Mouse (Mus musculus) duodenum, adult 2 months (tissue): ENCODE data around the gene Eif3c. TPM values are rescaled to one million over a fixed set of nuclear protein-coding genes. Genes with fewer than 3 reads are reported as not detected.

Experiments used
- polyA plus RNA-seq: library from polyadenylated mRNA; depleted of rRNA; stranded (reverse); fragments of >200 nt; gene quantifications from 2 replicates; pipeline ENCODE4 v1.2.3, GENCODE M21; 2012; ENCODE audit warnings: low replicate concordance; rRNA removed

The Eif3c gene
- polyA plus RNA-seq: 45.2 and 60.5 TPM in 2 replicates

GRCm38 (mm10) chr7:126566094-126566765 lies at the start of gene Eif3c:
Gene Eif3c, minus strand, starts transcription at chr7:126566411.

DNA sequence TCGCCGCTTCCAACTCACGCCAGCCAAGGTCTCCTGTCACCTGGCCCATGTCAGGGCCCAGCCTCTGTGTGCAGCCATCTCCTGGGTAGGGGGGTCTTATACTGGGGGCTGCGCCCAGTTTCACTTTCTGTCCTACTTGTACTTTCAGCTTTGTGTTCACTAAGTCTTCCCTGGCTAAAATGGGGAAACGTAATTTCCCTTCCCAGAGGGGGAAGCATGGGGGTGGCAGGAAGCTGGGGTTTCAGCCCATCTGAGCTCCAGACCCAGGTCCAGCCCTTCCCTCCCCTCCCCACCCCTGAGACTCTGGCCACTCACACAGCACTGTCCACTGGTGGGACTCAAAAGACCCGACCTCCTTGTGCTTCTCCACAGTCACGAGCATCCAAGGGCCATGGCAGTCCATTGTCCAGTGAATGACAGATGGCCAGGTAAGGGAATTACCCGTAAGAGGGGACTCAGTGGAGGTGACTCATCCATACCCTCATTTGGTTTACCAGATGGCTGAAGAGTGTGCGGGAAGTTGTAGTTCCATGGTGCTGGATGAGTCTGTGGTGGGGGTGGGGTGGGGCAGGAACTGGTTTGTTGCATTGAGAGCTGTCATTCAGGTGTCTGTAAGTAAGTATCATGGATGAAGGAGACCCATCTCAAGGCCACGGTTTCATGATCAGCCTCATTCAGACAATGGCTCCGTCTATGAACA lies 28.8 kb upstream of the Eif3c start, which contains the start of gene Il27:
Il27 (minus strand) TSS at position 80 of the 700 bp plus-strand sequence.

GRCm38 (mm10) chr7:126585717-126586116 lies 19.5 kb upstream of the Eif3c start, which contains the start of gene Cln3:
Gene Cln3, minus strand, starts transcription at chr7:126585817.

DNA sequence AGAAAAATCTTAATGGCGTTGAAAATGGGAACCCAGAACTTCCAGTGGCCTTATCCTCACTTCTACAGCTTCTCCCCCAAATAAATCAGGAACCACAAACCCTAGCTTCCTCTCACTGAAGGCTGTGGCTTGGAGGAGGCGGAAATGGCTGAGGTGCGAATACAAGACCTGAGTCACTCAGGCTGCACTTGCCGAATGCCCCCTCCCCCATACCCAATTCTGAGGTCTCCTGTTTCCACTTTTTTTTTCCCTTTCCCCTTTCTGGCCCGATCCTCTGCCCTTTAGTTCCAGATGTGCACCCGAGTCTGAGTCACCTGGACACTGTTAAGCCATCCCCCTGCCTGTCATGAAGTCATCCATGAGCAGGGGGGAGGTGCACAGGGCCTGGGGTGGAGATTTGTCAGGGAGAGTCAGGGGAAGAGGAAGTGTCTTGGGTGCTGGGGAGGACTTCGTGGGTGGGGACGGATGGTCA lies 18.3 kb upstream of the Eif3c start, which contains the start of gene Apobr:
Apobr (plus strand) TSS at position 437 of the 472 bp plus-strand sequence.

DNA sequence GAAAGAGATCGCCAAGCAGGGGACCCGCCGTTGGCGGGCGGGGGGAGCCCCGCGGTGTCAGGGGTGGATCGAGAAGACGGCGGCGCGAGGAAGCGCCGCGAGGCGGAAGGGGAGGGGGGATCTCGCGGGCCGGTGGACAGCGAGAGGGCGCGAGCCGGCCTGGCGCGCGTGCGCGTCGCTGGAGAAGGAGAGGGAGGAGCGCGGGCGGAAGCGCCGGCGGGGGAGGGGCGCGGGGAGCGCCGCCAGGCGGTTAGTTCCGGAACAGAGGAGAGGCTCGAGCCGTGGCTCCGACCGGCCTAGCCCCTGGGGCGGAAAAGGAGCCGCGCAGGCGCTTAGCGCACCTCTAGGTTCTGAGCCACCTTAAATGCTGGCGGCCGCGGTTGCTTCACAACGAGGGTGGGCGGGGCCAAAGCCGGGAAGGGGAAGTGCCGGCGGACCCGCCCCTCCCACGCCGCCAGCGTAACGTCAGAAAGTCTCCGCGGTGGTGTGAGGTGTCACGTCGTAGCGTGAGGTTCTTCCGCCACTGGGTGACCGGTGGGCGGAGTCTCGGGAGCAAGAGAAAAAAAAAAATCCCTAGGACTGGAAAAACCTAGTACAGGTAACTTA lies 62.8 kb downstream of the Eif3c start, which contains the start of gene Atxn2l:
Atxn2l (minus strand) TSS at position 165 of the 606 bp plus-strand sequence.

Other genes with a start within 250 kb of the Eif3c start
- 6.4 and 19.6 TPM in 2 replicates for gene Lat, start 196.8 kb downstream of the Eif3c start, polyA plus RNA-seq
- gene Spns1, start 189.0 kb downstream of the Eif3c start, polyA plus RNA-seq: 144 and 215 TPM in 2 replicates
- 2.8 and 4.2 TPM in 2 replicates for gene Nfatc2ip, start 169.7 kb downstream of the Eif3c start, polyA plus RNA-seq
- 0.34 and 5.1 TPM in 2 replicates for gene Cd19, start 151.5 kb downstream of the Eif3c start, polyA plus RNA-seq
- gene Rabep2, start 137.7 kb downstream of the Eif3c start, polyA plus RNA-seq: 16.5 and 18.2 TPM in 2 replicates
- 1.2 TPM in 1 of 2 replicates, not detected in the other for gene Atp2a1, start 103.3 kb downstream of the Eif3c start, polyA plus RNA-seq
- gene Sh2b1, start 91.0 kb downstream of the Eif3c start, polyA plus RNA-seq: 52.6 and 69.0 TPM in 2 replicates
- 122 and 151 TPM in 2 replicates for gene Tufm, start 79.0 kb downstream of the Eif3c start, polyA plus RNA-seq
- 264 and 283 TPM in 2 replicates for gene Atxn2l, start 63.0 kb downstream of the Eif3c start, polyA plus RNA-seq
- gene Apobr, start 18.5 kb upstream of the Eif3c start, polyA plus RNA-seq: 2.4 and 4.9 TPM in 2 replicates
- 55.8 and 56.6 TPM in 2 replicates for gene Cln3, start 19.4 kb upstream of the Eif3c start, polyA plus RNA-seq
- gene Il27, start 28.5 kb upstream of the Eif3c start, polyA plus RNA-seq: 0.12 and 1.1 TPM in 2 replicates
- 4.9 and 28.0 TPM in 2 replicates for gene Nupr1, start 64.5 kb upstream of the Eif3c start, polyA plus RNA-seq
- gene Sgf29, start 82.9 kb upstream of the Eif3c start, polyA plus RNA-seq: 24.0 and 43.5 TPM in 2 replicates
- 4.1 and 9.7 TPM in 2 replicates for gene Sult1a1, start 110.0 kb upstream of the Eif3c start, polyA plus RNA-seq
- 33.6 and 37.5 TPM in 2 replicates for gene Bola2, start 129.0 kb upstream of the Eif3c start, polyA plus RNA-seq
- gene Slx1b, start 129.4 kb upstream of the Eif3c start, polyA plus RNA-seq: 13.1 and 17.4 TPM in 2 replicates
- gene Coro1a, start 141.4 kb upstream of the Eif3c start, polyA plus RNA-seq: 60.7 and 132 TPM in 2 replicates
- gene Mapk3, start 193.2 kb upstream of the Eif3c start, polyA plus RNA-seq: 406 and 574 TPM in 2 replicates
- 8.1 and 8.2 TPM in 2 replicates for gene Gdpd3, start 199.9 kb upstream of the Eif3c start, polyA plus RNA-seq
- gene Ypel3, start 210.5 kb upstream of the Eif3c start, polyA plus RNA-seq: 262 and 424 TPM in 2 replicates
- 2.1 and 3.5 TPM in 2 replicates for gene Tbx6, start 215.1 kb upstream of the Eif3c start, polyA plus RNA-seq
- gene Ppp4c, start 226.1 kb upstream of the Eif3c start, polyA plus RNA-seq: 89.9 and 160 TPM in 2 replicates
- gene Fam57b, start 231.3 kb upstream of the Eif3c start, polyA plus RNA-seq: 5.2 TPM in 2 replicates